Mouse (Mus musculus): Measurements from ENCODE around the gene Cgref1. TPM values are rescaled to one million over a fixed set of nuclear protein-coding genes. Genes with fewer than 3 reads are reported as not detected.

The Cgref1 gene
- polyA plus RNA-seq, 1 experiment, result 26.3 TPM

DNA sequence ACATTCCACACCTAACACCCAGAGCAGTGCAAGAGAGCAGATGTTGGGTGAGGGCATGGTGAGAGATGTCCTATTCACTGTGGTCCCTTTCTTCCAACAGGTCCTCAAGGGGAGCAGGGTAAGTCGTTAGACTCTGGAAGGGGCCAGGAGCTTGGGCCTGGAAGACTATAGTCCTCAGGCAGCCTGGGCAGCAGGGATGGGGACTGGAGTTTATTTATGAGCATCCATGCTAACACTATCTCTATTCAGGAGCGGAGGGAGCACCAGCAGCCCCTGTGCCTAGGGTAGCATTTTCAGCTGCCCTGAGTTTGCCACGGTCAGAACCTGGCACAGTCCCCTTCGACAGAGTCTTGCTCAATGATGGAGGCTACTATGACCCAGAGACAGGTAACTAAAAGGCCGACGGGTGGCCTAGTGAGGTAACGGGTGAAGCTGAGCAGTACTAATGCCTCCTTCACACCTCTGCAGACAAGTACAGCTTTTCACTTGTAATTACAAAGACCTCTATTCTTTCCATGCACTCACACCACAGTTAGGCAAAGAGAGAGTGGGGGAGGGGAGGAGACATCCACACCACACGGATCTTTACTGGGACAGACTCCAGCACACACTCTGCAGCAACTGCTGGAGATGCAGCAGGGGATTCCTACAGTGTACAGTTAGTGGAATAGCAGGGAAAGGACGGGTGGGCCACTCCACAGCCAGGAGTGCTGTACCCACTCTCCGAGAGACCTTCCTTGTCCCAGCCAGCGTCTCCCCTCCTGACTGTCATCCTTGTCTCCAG, 25.4 kb downstream of the Cgref1 start:
- TF ChIP-seq POLR2A (IDR thresholded peaks at IDR 0.05; ENCODE audit: extremely low read depth, insufficient read depth, low read length), result no peak
- no peak for TF ChIP-seq CTCF (IDR thresholded peaks at IDR 0.05; ENCODE audit: extremely low read depth, insufficient read depth, low read length)
- Histone ChIP-seq H3K4me3 (ENCODE audit: insufficient read depth, low read length) (no peak overlapping the region), H3K4me1 (ENCODE audit: control insufficient read depth, insufficient read depth, low read length) (no peaks in the 10 kb centered on the region), H3K27ac (ENCODE audit: insufficient read depth, low read length) (no peak overlapping the region)

DNA sequence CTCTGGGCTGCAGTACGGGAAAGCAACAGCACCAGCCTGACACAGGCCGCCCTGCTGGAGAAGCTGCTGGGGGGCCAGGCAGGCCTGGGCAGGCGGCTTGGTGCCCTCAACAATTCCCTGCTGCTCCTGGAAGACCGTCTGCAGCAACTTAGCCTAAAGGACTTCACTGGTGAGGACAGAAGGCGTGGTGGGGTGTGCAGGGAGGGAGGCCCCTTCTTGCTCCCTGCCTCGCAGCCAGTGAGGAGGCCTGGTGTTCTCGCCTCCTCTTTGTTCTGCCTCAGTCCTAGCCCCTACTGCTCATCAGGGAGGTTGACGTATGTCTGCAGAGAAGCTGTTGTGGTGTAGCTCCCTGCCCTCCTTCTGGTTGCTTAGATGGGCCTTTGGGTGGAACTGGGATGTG, 26.7 kb downstream of the Cgref1 start:
- no peak for TF ChIP-seq CTCF (IDR thresholded peaks at IDR 0.05; ENCODE audit: extremely low read depth, insufficient read depth, low read length)
- TF ChIP-seq POLR2A (IDR thresholded peaks at IDR 0.05; ENCODE audit: extremely low read depth, insufficient read depth, low read length), result no peak
- Histone ChIP-seq H3K4me3 (ENCODE audit: insufficient read depth, low read length) (no peak overlapping the region), H3K4me1 (ENCODE audit: control insufficient read depth, insufficient read depth, low read length) (no peaks in the 10 kb centered on the region), H3K27ac (ENCODE audit: insufficient read depth, low read length) (no peak overlapping the region)

DNA sequence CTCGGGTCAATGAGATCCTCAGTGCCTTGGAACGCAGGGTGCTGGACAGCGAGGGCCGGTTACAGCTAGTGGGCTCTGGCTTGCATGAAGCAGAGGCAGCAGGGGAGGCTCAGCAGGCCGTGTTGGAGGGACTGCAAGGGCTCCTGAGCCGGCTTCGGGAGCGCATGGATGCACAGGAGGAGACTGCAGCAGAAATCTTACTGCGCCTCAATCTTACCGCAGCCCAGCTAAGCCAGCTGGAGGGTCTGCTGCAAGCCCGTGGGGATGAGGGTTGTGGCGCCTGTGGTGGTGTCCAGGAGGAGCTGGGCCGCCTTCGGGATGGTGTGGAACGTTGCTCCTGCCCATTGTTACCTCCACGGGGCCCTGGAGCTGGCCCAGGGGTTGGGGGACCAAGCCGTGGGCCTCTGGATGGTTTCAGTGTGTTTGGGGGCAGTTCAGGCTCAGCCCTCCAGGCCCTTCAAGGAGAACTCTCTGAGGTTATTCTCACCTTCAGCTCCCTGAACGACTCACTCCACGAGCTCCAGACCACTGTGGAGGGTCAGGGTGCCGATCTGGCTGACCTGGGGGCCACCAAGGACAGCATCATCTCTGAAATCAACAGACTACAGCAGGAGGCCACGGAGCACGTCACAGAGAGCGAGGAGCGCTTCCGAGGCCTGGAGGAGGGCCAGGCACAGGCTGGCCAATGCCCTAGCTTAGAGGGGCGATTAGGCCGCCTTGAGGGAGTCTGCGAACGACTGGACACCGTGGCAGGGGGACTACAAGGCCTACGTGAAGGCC, 27.3 kb downstream of the Cgref1 start:
- TF ChIP-seq CTCF (IDR thresholded peaks at IDR 0.05; ENCODE audit: extremely low read depth, insufficient read depth, low read length), result no peak
- no peak for TF ChIP-seq POLR2A (IDR thresholded peaks at IDR 0.05; ENCODE audit: extremely low read depth, insufficient read depth, low read length)
- Histone ChIP-seq H3K4me1 (ENCODE audit: control insufficient read depth, insufficient read depth, low read length) (no peaks in the 10 kb centered on the region), H3K27ac (ENCODE audit: insufficient read depth, low read length) (no peak overlapping the region), H3K4me3 (ENCODE audit: insufficient read depth, low read length) (no peak overlapping the region)

DNA sequence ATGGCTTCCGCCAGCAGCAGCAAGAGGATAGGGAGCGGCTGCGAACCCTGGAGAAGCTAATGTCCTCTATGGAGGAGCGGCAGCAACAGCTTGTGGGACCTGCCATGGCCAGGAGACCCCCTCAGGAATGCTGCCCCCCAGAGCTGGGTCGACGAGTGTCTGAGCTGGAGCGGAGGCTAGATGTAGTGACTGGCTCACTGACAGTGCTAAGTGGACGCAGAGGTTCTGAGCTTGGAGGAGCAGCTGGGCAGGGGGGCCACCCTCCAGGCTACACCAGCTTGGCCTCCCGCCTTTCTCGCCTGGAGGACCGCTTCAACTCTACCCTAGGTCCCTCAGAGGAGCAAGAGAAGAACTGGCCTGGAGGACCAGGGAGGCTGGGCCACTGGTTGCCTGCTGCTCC, 28.0 kb downstream of the Cgref1 start:
- Histone ChIP-seq H3K27ac (ENCODE audit: insufficient read depth, low read length) (no peak overlapping the region), H3K4me1 (ENCODE audit: control insufficient read depth, insufficient read depth, low read length) (no peaks in the 10 kb centered on the region), H3K4me3 (ENCODE audit: insufficient read depth, low read length) (no peak overlapping the region)
- no peak for TF ChIP-seq POLR2A (IDR thresholded peaks at IDR 0.05; ENCODE audit: extremely low read depth, insufficient read depth, low read length)
- TF ChIP-seq CTCF (IDR thresholded peaks at IDR 0.05; ENCODE audit: extremely low read depth, insufficient read depth, low read length), result no peak

DNA sequence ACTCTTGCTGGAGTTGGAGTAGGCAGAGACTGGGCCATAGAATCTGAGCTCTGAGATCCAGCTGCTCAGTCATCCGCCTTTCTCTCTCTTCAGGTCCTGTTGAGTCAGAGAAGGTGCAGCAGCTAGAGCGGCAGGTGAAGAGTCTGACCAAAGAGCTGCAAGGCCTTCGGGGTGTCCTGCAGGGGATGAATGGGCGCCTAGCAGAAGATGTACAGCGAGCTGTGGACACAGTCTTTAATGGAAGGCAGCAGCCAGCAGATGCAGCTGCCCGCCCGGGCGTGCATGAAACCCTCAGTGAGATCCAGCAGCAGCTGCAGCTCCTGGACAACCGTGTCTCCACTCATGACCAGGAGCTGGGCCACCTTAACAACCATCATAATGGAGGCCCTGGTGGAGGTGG, 28.6 kb downstream of the Cgref1 start:
- H3K27ac ChIP-seq (ENCODE audit: insufficient read depth, low read length), result peak overlapping the region; percentile 18; the same call in 1 of the 2 replicates

DNA sequence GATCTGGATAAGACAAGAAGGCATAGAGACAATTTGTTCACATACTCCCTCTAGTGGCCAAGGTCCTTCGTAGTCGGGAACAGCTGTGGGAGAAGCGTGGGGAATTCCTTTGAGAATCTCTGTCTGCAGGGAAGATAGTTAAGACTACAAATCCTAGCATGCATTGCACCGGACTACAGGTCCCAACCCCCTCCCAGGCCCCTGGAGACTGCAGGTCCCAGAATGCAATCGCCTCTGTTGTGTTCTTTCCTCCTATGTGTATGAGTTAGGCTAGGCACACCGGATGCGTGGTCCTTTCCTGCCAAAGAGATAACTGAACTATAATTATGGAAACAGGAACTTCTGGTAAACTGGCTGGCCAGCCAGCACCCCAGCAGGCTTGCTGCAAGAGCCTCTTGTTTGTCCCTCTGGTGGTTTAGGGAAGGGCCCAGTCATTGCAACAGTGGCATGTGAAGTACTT, 29.4 kb downstream of the Cgref1 start:
- TF ChIP-seq POLR2A (IDR thresholded peaks at IDR 0.05; ENCODE audit: extremely low read depth, insufficient read depth, low read length) (peak; percentile 56; the same call in 1 of the 2 replicates), CTCF (IDR thresholded peaks at IDR 0.05; ENCODE audit: extremely low read depth, insufficient read depth, low read length) (peak; percentile 82)
- H3K4me1 ChIP-seq (ENCODE audit: control insufficient read depth, insufficient read depth, low read length), result no peaks in the 10 kb centered on the region
- H3K27ac ChIP-seq (ENCODE audit: insufficient read depth, low read length), result peak overlapping the region; percentile 18; the same call in 1 of the 2 replicates
- no peak overlapping the region for H3K4me3 ChIP-seq (ENCODE audit: insufficient read depth, low read length)

More for the DNA sequence above, 28.6 kb downstream of the Cgref1 start:
- H3K4me1 ChIP-seq (ENCODE audit: control insufficient read depth, insufficient read depth, low read length), result no peaks in the 10 kb centered on the region
- H3K4me3 ChIP-seq (ENCODE audit: insufficient read depth, low read length), result no peak overlapping the region
- TF ChIP-seq CTCF (IDR thresholded peaks at IDR 0.05; ENCODE audit: extremely low read depth, insufficient read depth, low read length) (no peak), POLR2A (IDR thresholded peaks at IDR 0.05; ENCODE audit: extremely low read depth, insufficient read depth, low read length) (no peak)

- no peak overlapping the region for H3K27ac ChIP-seq (ENCODE audit: insufficient read depth, low read length)
- no peak overlapping the region for H3K4me3 ChIP-seq (ENCODE audit: insufficient read depth, low read length)
- H3K4me1 ChIP-seq (ENCODE audit: control insufficient read depth, insufficient read depth, low read length), result no peaks in the 10 kb centered on the region
- no peak for TF ChIP-seq POLR2A (IDR thresholded peaks at IDR 0.05; ENCODE audit: extremely low read depth, insufficient read depth, low read length)
These were observed 29.9 kb downstream of the Cgref1 start for GRCm38 (mm10) chr5:30915456-30915855.

DNA sequence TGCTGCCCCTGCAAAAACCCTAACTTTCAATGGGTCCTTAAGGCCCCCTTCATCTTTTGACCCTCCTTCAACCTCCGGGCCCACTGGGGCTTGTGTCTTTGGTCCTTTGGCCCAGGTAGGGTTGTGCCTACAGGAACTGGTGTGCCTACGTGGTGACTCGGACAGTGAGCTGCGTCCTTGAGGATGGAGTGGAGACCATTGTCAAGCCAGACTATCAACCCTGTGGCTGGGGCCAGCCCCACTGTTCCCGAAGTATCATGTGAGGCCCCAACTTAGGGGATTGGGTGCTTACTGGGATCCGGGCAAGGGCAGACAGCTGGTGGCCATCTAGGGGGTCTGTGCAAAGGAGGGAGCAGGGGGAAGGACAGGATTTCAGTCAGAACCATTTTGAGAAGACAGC, 30.5 kb downstream of the Cgref1 start:
- TF ChIP-seq POLR2A (IDR thresholded peaks at IDR 0.05; ENCODE audit: extremely low read depth, insufficient read depth, low read length) (no peak), CTCF (IDR thresholded peaks at IDR 0.05; ENCODE audit: extremely low read depth, insufficient read depth, low read length) (no peak)
- Histone ChIP-seq H3K4me1 (ENCODE audit: control insufficient read depth, insufficient read depth, low read length) (no peaks in the 10 kb centered on the region), H3K27ac (ENCODE audit: insufficient read depth, low read length) (no peak overlapping the region), H3K4me3 (ENCODE audit: insufficient read depth, low read length) (no peak overlapping the region)

GRCm38 (mm10) chr5:30914101-30914635, 31.2 kb downstream of the Cgref1 start:
- H3K4me3 ChIP-seq (ENCODE audit: insufficient read depth, low read length), result no peak overlapping the region
- TF ChIP-seq CTCF (IDR thresholded peaks at IDR 0.05; ENCODE audit: extremely low read depth, insufficient read depth, low read length) (no peak), POLR2A (IDR thresholded peaks at IDR 0.05; ENCODE audit: extremely low read depth, insufficient read depth, low read length) (no peak)
- H3K4me1 ChIP-seq (ENCODE audit: control insufficient read depth, insufficient read depth, low read length), result no peaks in the 10 kb centered on the region
- H3K27ac ChIP-seq (ENCODE audit: insufficient read depth, low read length), result no peak overlapping the region
